Mouse (Mus musculus) large intestine, adult 2 months (tissue): Measurements from ENCODE around the gene Ccdc126. TPM values are rescaled to one million over a fixed set of nuclear protein-coding genes. Genes with fewer than 3 reads are reported as not detected.

Source experiments
- DNase-seq: peaks from one replicate; pipeline ENCODE4 v3.0.0-alpha.2; 2012; ENCODE audit warnings: low read depth, low spot score
- WGBS: fragments of 180-500 bp; shearing (Covaris S2); methylation state at CpG from one replicate; pipeline ENCODE4 v1.1.7; 2018; 5-methylcytosine and 5-hydroxymethylcytosine counted together
- polyA plus RNA-seq: library from polyadenylated mRNA; depleted of rRNA; stranded (reverse); fragments of >200 nt; gene quantifications from 2 replicates; pipeline ENCODE4 v1.2.3, GENCODE M21; 2012; rRNA removed

The Ccdc126 gene
- polyA plus RNA-seq, 1 experiment = 1.2 TPM

DNA sequence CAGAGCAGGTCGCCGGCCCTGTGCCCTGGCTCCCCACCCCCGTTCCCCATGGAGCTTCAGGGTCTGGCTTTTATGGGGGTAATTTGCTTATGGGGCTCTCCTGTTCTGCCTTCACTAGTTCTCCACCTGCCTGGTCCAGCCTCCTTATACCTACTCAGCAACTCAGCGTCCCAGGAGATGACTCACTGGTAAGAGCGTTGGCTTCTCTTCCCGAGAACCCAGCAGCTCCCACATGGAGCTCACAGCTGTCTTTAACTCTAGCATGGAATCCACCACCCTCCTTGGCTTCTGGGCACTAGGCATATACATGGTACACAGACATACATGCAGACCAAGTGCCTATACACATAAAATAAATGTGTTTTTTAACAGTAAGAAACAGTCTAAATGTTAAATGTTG is 20.1 kb downstream of the Ccdc126 start:
- no peak for DNase-seq

GRCm38 (mm10) chr6:49343737-49344469 is 24.8 kb downstream of the Ccdc126 start:
- no peak for DNase-seq
- 90% methylated on average over 14 of the region's 14 CpGs for WGBS

More for the DNA sequence above, 20.1 kb downstream of the Ccdc126 start:
- 33% methylated on average over 6 of the region's 6 CpGs for WGBS

- WGBS = 37% methylated on average over 7 of the region's 7 CpGs
- peak; percentile 58 for DNase-seq
These were observed 30.8 kb downstream of the Ccdc126 start for GRCm38 (mm10) chr6:49349826-49350225.

GRCm38 (mm10) chr6:49354613-49355012 is 35.5 kb downstream of the Ccdc126 start:
- DNase-seq = no peak
- WGBS = 83% methylated on average over 3 of the region's 3 CpGs

DNA sequence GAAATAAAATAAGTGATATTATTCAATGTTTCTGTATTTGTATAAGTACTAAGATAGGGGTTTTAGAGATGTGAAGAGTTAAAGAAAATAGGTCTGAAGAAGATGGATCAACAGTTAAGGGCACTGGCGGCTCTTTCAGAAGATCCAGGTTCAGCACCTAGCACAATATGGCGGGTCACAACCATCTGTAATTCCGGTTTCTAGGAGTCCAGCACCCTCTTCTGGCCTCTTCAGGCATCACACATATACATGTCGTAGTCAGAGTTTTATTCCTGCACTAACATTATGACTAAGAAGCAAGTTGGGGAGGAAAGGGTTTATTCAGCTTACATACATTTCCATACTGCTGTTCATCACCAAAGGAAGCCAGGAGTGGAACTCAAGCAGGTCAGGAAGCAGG is 36.1 kb downstream of the Ccdc126 start:
- 84% methylated on average over 4 of the region's 4 CpGs for WGBS

DNA sequence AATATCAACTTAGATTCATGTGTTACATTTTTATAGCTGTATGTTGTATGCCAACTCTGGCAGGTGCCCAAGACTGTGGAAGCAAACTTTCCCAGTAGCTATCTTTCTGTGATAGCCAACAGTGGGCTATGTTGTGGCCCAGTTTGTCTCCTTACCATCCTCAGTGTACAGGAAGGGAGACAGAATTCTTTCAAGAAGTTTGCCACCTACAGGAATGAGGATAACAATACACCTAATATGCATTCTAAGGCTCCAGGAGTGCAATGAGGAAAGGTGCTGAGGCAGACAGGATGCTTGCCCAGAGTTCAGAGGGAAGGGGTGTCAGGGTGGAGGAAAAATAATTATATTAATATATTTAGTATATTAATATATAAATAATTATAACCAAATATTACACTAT is 41.3 kb downstream of the Ccdc126 start:
- DNase-seq = no peak

More for the DNA sequence above, 36.1 kb downstream of the Ccdc126 start:
- no peak for DNase-seq

DNA sequence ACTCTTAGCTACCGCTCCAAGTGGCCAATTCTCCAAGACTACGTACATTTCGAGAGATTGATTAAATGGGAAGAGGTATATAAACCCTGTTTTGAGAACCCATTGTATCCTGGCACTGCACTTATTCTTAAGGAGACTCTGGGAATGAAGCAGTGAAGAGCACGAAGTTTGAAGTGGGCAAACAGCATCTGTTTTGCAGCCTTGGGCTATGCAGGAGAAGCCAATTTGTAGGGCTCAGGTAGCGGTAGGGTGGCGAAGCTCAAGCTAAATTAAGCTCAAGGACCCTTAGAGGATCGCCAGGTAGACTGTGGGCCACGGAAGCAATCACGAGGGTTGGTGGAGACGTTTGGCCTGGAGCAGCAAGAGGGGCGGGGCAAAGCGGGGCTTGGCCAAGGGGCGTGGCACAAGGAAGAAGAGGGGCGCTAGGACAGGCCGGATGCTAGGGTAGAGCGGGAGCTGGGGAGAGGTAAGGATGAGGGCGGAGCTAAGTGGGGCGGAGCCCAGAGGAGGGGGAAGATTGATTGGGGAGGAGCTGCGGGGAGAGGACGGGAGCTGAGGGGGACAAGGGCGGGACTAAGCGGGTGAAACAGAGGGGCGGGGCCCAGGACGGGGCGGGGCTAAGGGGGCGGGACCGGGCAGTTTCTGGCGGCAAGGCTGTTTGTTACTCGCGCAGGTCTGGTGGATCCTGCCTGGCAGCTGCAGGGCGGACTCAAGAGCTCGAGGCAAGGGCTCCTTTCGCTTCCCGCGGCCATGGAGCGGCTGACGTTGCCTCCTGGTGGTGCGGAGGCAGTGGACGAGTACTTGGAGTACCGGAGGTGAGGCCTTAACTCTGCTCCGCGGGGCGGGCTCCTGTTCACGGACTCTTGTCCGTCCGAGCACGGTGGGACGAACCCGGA is 48.3 kb downstream of the Ccdc126 start, which contains the start of gene Fam221a:
Fam221a (plus strand) TSS at position 581 of the 896 bp plus-strand sequence.
- peak; percentile 89 for DNase-seq
- 5% methylated on average over 48 of the region's 49 CpGs for WGBS

GRCm38 (mm10) chr6:49368212-49368611 is 49.1 kb downstream of the Ccdc126 start:
- WGBS = 43% methylated on average over 3 of the region's 3 CpGs
- DNase-seq = no peak

DNA sequence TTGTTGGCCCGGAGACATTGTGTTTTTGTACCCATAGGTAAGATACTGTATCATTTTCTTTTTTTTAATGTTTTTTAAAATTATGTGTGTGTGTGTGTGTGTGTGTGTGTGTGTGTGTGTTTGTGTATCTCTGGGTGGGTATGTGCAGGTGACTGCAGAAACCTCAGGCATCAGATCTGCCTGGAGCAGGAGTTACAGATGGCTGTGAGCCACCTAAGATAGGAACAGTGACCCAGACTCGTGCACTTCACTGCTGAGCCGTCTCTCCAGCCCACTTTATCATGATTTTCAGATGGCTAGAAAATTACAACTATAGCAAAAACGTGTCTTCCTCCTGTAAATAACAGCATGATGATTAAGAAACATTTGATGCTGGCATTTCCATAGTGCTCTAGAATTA is 53.6 kb downstream of the Ccdc126 start:
- no peak for DNase-seq
- 84% methylated on average over 4 of the region's 4 CpGs for WGBS

DNA sequence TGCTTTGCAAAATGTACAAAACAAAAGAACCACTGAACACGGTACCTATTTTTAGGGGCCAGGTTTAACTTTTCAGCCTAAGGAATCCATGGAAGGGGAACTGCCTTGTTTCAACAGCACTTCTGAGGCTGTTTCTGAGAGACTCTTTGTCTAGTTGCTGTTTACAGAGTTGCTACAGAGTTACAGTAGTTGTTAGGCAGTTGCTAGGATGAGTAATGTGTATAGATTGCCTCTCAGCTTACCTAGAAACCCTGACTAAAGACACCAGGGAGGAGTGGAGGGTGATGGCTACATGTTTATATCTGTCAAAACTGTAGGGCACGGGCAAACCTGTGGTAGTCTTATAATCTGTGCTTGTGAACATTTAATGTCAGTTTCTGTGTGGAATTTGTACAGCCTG is 54.9 kb downstream of the Ccdc126 start:
- 42% methylated on average over 2 of the region's 2 CpGs for WGBS
- DNase-seq = no peak

DNA sequence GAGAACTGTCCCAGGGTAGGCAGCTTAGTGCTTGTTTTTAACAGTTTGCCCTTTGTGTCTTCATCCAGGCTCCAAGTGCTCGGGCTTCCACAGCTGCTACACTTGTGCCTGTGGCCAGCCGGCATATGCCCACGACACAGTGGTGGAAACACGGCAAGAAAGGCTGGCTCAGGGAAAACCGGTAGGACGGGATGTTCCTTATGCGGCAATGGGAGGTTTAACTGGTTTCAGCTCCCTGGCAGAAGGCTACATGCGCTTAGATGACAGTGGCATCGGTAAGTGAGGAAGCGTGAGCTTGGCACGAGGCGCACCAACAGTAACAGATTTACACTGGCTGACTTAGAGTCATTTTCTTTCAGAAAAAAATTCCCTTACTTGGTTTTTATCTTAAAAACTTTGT is 59.3 kb downstream of the Ccdc126 start:
- DNase-seq = no peak
- WGBS = 52% methylated on average over 12 of the region's 12 CpGs

Other genes with a start within 250 kb of the Ccdc126 start
- gene Malsu1, start 245.5 kb upstream of the Ccdc126 start, polyA plus RNA-seq = 13.7 and 14.4 TPM in 2 replicates
- gene Igf2bp3, start 104.3 kb upstream of the Ccdc126 start, polyA plus RNA-seq = 0.10 TPM in 2 replicates
- 35.8 and 36.5 TPM in 2 replicates for gene Tra2a, start 55.2 kb upstream of the Ccdc126 start, polyA plus RNA-seq
- gene Fam221a, start 48.5 kb downstream of the Ccdc126 start, polyA plus RNA-seq = 3.0 and 4.0 TPM in 2 replicates
- gene Stk31, start 76.3 kb downstream of the Ccdc126 start, polyA plus RNA-seq = not detected in 2 replicates